Mouse (Mus musculus) embryonic facial prominence, embryonic 15.5 days (tissue): ENCODE data around the gene Foxo6. TPM values are rescaled to one million over a fixed set of nuclear protein-coding genes. Genes with fewer than 3 reads are reported as not detected.

Source experiments
- ATAC-seq: fragments of 200-750 bp; cut with Nextera tagmentation; 2 replicates; pipeline ENCODE4 v1.8.0; 2017; ENCODE audit warnings: low read depth, moderate TSS enrichment; ENCODE audit not compliant: insufficient number of reproducible peaks, low FRiP score, low TSS enrichment
- H3K27ac ChIP-seq: fragments of 300-500 bp; sonication (generic); replicated peaks from 2 replicates; pipeline ENCODE4 v1.5.1; 2015; ENCODE audit warnings: mild to moderate bottlenecking, inconsistent platforms
- H3K27me3 ChIP-seq: fragments of 300-500 bp; sonication (generic); 2 replicates; pipeline ENCODE4 v1.6.1; 2015; ENCODE audit warnings: inconsistent platforms
- H3K36me3 ChIP-seq: fragments of 300-500 bp; sonication (generic); 2 replicates; pipeline ENCODE4 v1.6.1; 2015; ENCODE audit warnings: mild to moderate bottlenecking, inconsistent platforms
- H3K4me1 ChIP-seq: fragments of 300-500 bp; sonication (generic); 2 replicates; pipeline ENCODE4 v1.6.1; 2015; ENCODE audit warnings: inconsistent platforms
- H3K4me2 ChIP-seq: fragments of 300-500 bp; sonication (generic); replicated peaks from 2 replicates; pipeline ENCODE4 v1.6.1; 2015; ENCODE audit warnings: mild to moderate bottlenecking, inconsistent platforms
- H3K4me3 ChIP-seq: fragments of 300-500 bp; sonication (generic); replicated peaks from 2 replicates; pipeline ENCODE4 v1.5.1; 2015; ENCODE audit warnings: mild to moderate bottlenecking, inconsistent platforms
- H3K9ac ChIP-seq: fragments of 300-500 bp; sonication (generic); 2 replicates; pipeline ENCODE4 v1.6.1; 2015; ENCODE audit warnings: inconsistent platforms
- H3K9me3 ChIP-seq: fragments of 300-500 bp; sonication (generic); replicated peaks from 2 replicates; pipeline ENCODE4 v1.6.1; 2016; ENCODE audit warnings: inconsistent platforms
- WGBS: fragments of 180-500 bp; shearing (Covaris S2); methylation state at CpG from one replicate; pipeline ENCODE4 v1.1.7; 2015; 5-methylcytosine and 5-hydroxymethylcytosine counted together
- polyA plus RNA-seq: library from polyadenylated mRNA; unstranded; fragments of >200 nt; fragmentation: Nextera tagmentation; extraction: Ambion mirVana; gene quantifications from 2 replicates; pipeline ENCODE4 v1.2.1, GENCODE M21; 2015

Gene Foxo6
- polyA plus RNA-seq, 1 experiment from 2014 or later: 1.0 TPM

GRCm38 (mm10) chr4:120316716-120317115 lies 29.6 kb upstream of the Foxo6 start:
- H3K27me3 ChIP-seq: no peaks in the 10 kb centered on the region
- no peaks in the 10 kb centered on the region for H3K36me3 ChIP-seq
- ATAC-seq: no peak
- no peaks in the 10 kb centered on the region for H3K9me3 ChIP-seq
- H3K4me1 ChIP-seq: no peaks in the 10 kb centered on the region
- H3K4me3 ChIP-seq: no peak overlapping the region
- H3K4me2 ChIP-seq: no peak overlapping the region
- WGBS: 57% methylated on average over 4 of the region's 4 CpGs
- H3K27ac ChIP-seq: no peak overlapping the region
- no peak overlapping the region for H3K9ac ChIP-seq

GRCm38 (mm10) chr4:120314571-120314970 lies 27.4 kb upstream of the Foxo6 start:
- H3K36me3 ChIP-seq: no peaks in the 10 kb centered on the region
- no peak overlapping the region for H3K9ac ChIP-seq
- H3K4me3 ChIP-seq: no peak overlapping the region
- no peak overlapping the region for H3K27ac ChIP-seq
- H3K9me3 ChIP-seq: no peaks in the 10 kb centered on the region
- ATAC-seq: no peak
- WGBS: 49% methylated on average over 3 of the region's 3 CpGs
- H3K4me1 ChIP-seq: no peaks in the 10 kb centered on the region
- H3K27me3 ChIP-seq: no peaks in the 10 kb centered on the region
- H3K4me2 ChIP-seq: no peak overlapping the region

GRCm38 (mm10) chr4:120313309-120313708 lies 26.2 kb upstream of the Foxo6 start:
- Histone ChIP-seq H3K4me1 (no peaks in the 10 kb centered on the region), H3K36me3 (no peaks in the 10 kb centered on the region), H3K9me3 (no peaks in the 10 kb centered on the region), H3K27ac (no peak overlapping the region), H3K9ac (no peak overlapping the region), H3K4me3 (no peak overlapping the region), H3K27me3 (no peaks in the 10 kb centered on the region), H3K4me2 (no peak overlapping the region)
- no peak; the same call in 1 of the 2 replicates for ATAC-seq
- WGBS: 64% methylated on average over 5 of the region's 5 CpGs

- no peaks in the 10 kb centered on the region for H3K36me3 ChIP-seq
- no peaks in the 10 kb centered on the region for H3K9me3 ChIP-seq
- no peaks in the 10 kb centered on the region for H3K27me3 ChIP-seq
- no peak overlapping the region for H3K27ac ChIP-seq
- no peaks in the 10 kb centered on the region for H3K4me1 ChIP-seq
- H3K9ac ChIP-seq: no peak overlapping the region
- no peak; the same call in 1 of the 2 replicates for ATAC-seq
- 34% methylated on average over 9 of the region's 9 CpGs for WGBS
- no peak overlapping the region for H3K4me3 ChIP-seq
- H3K4me2 ChIP-seq: no peak overlapping the region
Measured at GRCm38 (mm10) chr4:120304580-120304979, 17.4 kb upstream of the Foxo6 start.

GRCm38 (mm10) chr4:120299287-120299686 lies 12.1 kb upstream of the Foxo6 start:
- Histone ChIP-seq H3K36me3 (no peaks in the 10 kb centered on the region), H3K27ac (no peak overlapping the region), H3K9me3 (no peaks in the 10 kb centered on the region), H3K9ac (no peak overlapping the region), H3K4me1 (no peaks in the 10 kb centered on the region), H3K4me2 (no peak overlapping the region), H3K27me3 (no peaks in the 10 kb centered on the region), H3K4me3 (no peak overlapping the region)
- 40% methylated on average over 7 of the region's 7 CpGs for WGBS
- no peak for ATAC-seq

GRCm38 (mm10) chr4:120291106-120291822 lies 4.1 kb upstream of the Foxo6 start:
- ATAC-seq: no peak
- Histone ChIP-seq H3K9ac (no peak overlapping the region), H3K4me2 (no peak overlapping the region), H3K9me3 (no peaks in the 10 kb centered on the region), H3K4me3 (no peak overlapping the region), H3K27ac (no peak overlapping the region), H3K4me1 (peaks cover 20% of the 10 kb centered on the region), H3K36me3 (no peaks in the 10 kb centered on the region), H3K27me3 (peaks cover 8% of the 10 kb centered on the region)
- WGBS: 74% methylated on average over 11 of the region's 11 CpGs

- no peaks in the 10 kb centered on the region for H3K9me3 ChIP-seq
- no peak for ATAC-seq
- no peaks in the 10 kb centered on the region for H3K36me3 ChIP-seq
- peaks cover 20% of the 10 kb centered on the region for H3K4me1 ChIP-seq
- peaks cover 15% of the 10 kb centered on the region for H3K27me3 ChIP-seq
- WGBS: 54% methylated on average over 5 of the region's 5 CpGs
- H3K9ac ChIP-seq: no peak overlapping the region
- no peak overlapping the region for H3K4me2 ChIP-seq
- no peak overlapping the region for H3K27ac ChIP-seq
- no peak overlapping the region for H3K4me3 ChIP-seq
Measured at GRCm38 (mm10) chr4:120290486-120290885, 3.3 kb upstream of the Foxo6 start.

GRCm38 (mm10) chr4:120289181-120289965 lies 2.2 kb upstream of the Foxo6 start:
- Histone ChIP-seq H3K4me2 (no peak overlapping the region), H3K4me3 (no peak overlapping the region), H3K36me3 (no peaks in the 10 kb centered on the region), H3K9ac (no peak overlapping the region), H3K9me3 (no peaks in the 10 kb centered on the region), H3K4me1 (peaks cover 29% of the 10 kb centered on the region), H3K27ac (no peak overlapping the region), H3K27me3 (peaks cover 26% of the 10 kb centered on the region)
- no peak for ATAC-seq
- 55% methylated on average over 3 of the region's 3 CpGs for WGBS

GRCm38 (mm10) chr4:120286761-120287241 lies 348 bp downstream of the Foxo6 start:
- peak overlapping the region; percentile 99 for H3K4me2 ChIP-seq
- no peak for ATAC-seq
- H3K27me3 ChIP-seq: peaks cover 33% of the 10 kb centered on the region
- H3K27ac ChIP-seq: 0 out of 2 replicates have a peak overlapping the region, but pooled peaks have one; percentile 61
- peak overlapping the region; percentile 69 for H3K4me3 ChIP-seq
- peak overlapping the region; percentile 44 for H3K9ac ChIP-seq
- H3K36me3 ChIP-seq: no peaks in the 10 kb centered on the region
- peaks cover 54% of the 10 kb centered on the region for H3K4me1 ChIP-seq
- under 1% methylated on average over 53 of the region's 53 CpGs for WGBS
- H3K9me3 ChIP-seq: no peaks in the 10 kb centered on the region

GRCm38 (mm10) chr4:120285730-120286129 lies 1.4 kb downstream of the Foxo6 start:
- Histone ChIP-seq H3K27me3 (peaks cover 36% of the 10 kb centered on the region), H3K4me3 (peak overlapping the region; percentile 69)

GRCm38 (mm10) chr4:120285223-120285622 lies 1.9 kb downstream of the Foxo6 start:
- Histone ChIP-seq H3K36me3 (no peaks in the 10 kb centered on the region), H3K4me1 (peaks cover 60% of the 10 kb centered on the region), H3K9ac (no peak overlapping the region), H3K27ac (no peak overlapping the region), H3K4me2 (peak overlapping the region; percentile 99), H3K9me3 (no peaks in the 10 kb centered on the region), H3K27me3 (peaks cover 40% of the 10 kb centered on the region), H3K4me3 (peak overlapping the region; percentile 69)
- ATAC-seq: no peak
- WGBS: 63% methylated on average over 3 of the region's 3 CpGs

More at GRCm38 (mm10) chr4:120285730-120286129, 1.4 kb downstream of the Foxo6 start:
- no peaks in the 10 kb centered on the region for H3K36me3 ChIP-seq
- H3K4me1 ChIP-seq: peaks cover 60% of the 10 kb centered on the region
- H3K27ac ChIP-seq: no peak overlapping the region
- WGBS: 71% methylated on average over 1 of the region's 1 CpGs
- H3K9me3 ChIP-seq: no peaks in the 10 kb centered on the region
- no peak overlapping the region for H3K9ac ChIP-seq
- ATAC-seq: no peak
- peak overlapping the region; percentile 99 for H3K4me2 ChIP-seq
